ENCODE assay signal across 33 mouse cellular contexts in the genomic region with DNA sequence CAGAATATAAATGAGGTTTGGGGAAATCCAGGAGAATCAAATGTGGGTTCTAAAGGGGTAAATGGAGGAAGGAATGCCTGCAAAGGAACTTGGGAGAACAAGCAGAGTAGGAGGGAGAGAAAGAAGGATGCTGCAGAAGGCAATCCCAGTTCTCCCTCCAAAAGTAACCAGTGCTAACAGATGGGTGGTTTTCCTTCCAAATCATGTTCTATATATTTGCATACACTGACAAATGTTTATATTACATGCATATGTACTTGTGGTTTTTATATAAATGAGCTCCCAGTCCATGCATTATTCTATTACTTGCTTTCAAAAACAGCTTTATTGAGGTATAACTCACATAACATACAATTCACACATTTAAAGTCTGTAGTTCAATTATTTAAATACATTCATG. TPM values are rescaled to one million over a fixed set of nuclear protein-coding genes. Genes with fewer than 3 reads are reported as not detected.
"Had no signal": no experiment of that assay in that cellular context is flagged by ENCODE, and none has a peak within 500 bp of the region (broad histone marks: within the 10 kb centered on the region; RNA-seq: fewer than 3 reads in every experiment).

No protein-coding gene starts in this region.

- H3K4me3 ChIP-seq: embryonic facial prominence, embryonic 10.5 days; embryonic facial prominence, embryonic 12.5 days; embryonic facial prominence, embryonic 13.5 days; embryonic facial prominence, embryonic 15.5 days; erythroblast, embryonic 14.5 days; forebrain, embryonic 10.5 days; forebrain, embryonic 12.5 days; forebrain, embryonic 13.5 days; forebrain, embryonic 15.5 days; gastrocnemius, adult 2 months; heart, adult 2 months; heart, embryonic 10.5 days; heart, embryonic 12.5 days; heart, embryonic 13.5 days had no signal

- H3K27me3 ChIP-seq: embryonic facial prominence, embryonic 12.5 days; embryonic facial prominence, embryonic 13.5 days; embryonic facial prominence, embryonic 15.5 days; forebrain, embryonic 12.5 days; forebrain, embryonic 13.5 days; forebrain, embryonic 15.5 days; heart, embryonic 12.5 days; heart, embryonic 13.5 days had no signal

- DNase-seq: cerebellum, adult 9-10 months; cerebellum, adult 9-11 months; cerebellum, postnatal 10 days; cerebellum, postnatal 14 days; cerebellum, postnatal 25 days; cerebellum, postnatal 36 days; embryo, embryonic 11 days; gastrocnemius, adult 2 months; gastrocnemius, postnatal 10 days; gastrocnemius, postnatal 14 days; gastrocnemius, postnatal 25 days; gastrocnemius, postnatal 36 days; heart, adult 11 months; heart, adult 18-20 months; heart, adult 2 months had no signal

- H3K36me3 ChIP-seq: embryonic facial prominence, embryonic 10.5 days; embryonic facial prominence, embryonic 12.5 days; embryonic facial prominence, embryonic 13.5 days; embryonic facial prominence, embryonic 15.5 days; forebrain, embryonic 10.5 days; forebrain, embryonic 12.5 days; forebrain, embryonic 15.5 days; heart, embryonic 10.5 days; heart, embryonic 12.5 days; heart, embryonic 13.5 days had no signal

- H3K4me2 ChIP-seq: embryonic facial prominence, embryonic 12.5 days; embryonic facial prominence, embryonic 13.5 days; embryonic facial prominence, embryonic 15.5 days; forebrain, embryonic 12.5 days; forebrain, embryonic 13.5 days; forebrain, embryonic 15.5 days; heart, embryonic 11.5 days; heart, embryonic 12.5 days; heart, embryonic 13.5 days had no signal

- ATAC-seq: forebrain, embryonic 13.5 days; forebrain, embryonic 14.5 days; forebrain, embryonic 15.5 days had no signal

- H3K9ac ChIP-seq: embryonic facial prominence, embryonic 12.5 days; embryonic facial prominence, embryonic 13.5 days; embryonic facial prominence, embryonic 15.5 days; forebrain, embryonic 12.5 days; forebrain, embryonic 13.5 days; forebrain, embryonic 15.5 days; heart, embryonic 12.5 days; heart, embryonic 13.5 days had no signal

- H3K27ac ChIP-seq: embryonic facial prominence, embryonic 10.5 days; embryonic facial prominence, embryonic 12.5 days; embryonic facial prominence, embryonic 13.5 days; embryonic facial prominence, embryonic 15.5 days; forebrain, embryonic 10.5 days; forebrain, embryonic 12.5 days; forebrain, embryonic 13.5 days; forebrain, embryonic 15.5 days; gastrocnemius, adult 2 months; heart, adult 2 months; heart, embryonic 10.5 days; heart, embryonic 13.5 days had no signal

- H3K4me1 ChIP-seq: embryonic facial prominence, embryonic 10.5 days; embryonic facial prominence, embryonic 12.5 days; embryonic facial prominence, embryonic 13.5 days; embryonic facial prominence, embryonic 15.5 days; forebrain, embryonic 10.5 days; forebrain, embryonic 12.5 days; forebrain, embryonic 13.5 days; forebrain, embryonic 15.5 days; heart, embryonic 10.5 days; heart, embryonic 12.5 days; heart, embryonic 13.5 days had no signal

- H3K9me3 ChIP-seq: embryonic facial prominence, embryonic 10.5 days; embryonic facial prominence, embryonic 12.5 days; embryonic facial prominence, embryonic 13.5 days; embryonic facial prominence, embryonic 15.5 days; forebrain, embryonic 10.5 days; forebrain, embryonic 12.5 days; forebrain, embryonic 13.5 days; forebrain, embryonic 15.5 days; heart, embryonic 10.5 days; heart, embryonic 12.5 days; heart, embryonic 13.5 days had no signal

RNA-seq across cellular contexts. Expression of a gene that starts 53.7 kb away (rescaled TPM):
- total RNA-seq: common myeloid progenitor, adult 5-6 weeks; gastrocnemius, adult 18-20 months; gastrocnemius, adult 2 months; gastrocnemius, adult 8-10 months; gastrocnemius, postnatal 14 days; gastrocnemius, postnatal 25 days; gastrocnemius, postnatal 36 days; granulocyte monocyte progenitor cell, adult 5-6 weeks had no signal
- polyA plus RNA-seq: erythroblast, embryonic 14.5 days had no signal
